Mouse (Mus musculus): ENCODE measurements at regions not wholly inside any gene's neighbourhood (a gene's known extent, or its start where the extent isn't known, plus 50 kb on each side); places are given as distances from the start of the nearest gene placed in this dataset.

DNA sequence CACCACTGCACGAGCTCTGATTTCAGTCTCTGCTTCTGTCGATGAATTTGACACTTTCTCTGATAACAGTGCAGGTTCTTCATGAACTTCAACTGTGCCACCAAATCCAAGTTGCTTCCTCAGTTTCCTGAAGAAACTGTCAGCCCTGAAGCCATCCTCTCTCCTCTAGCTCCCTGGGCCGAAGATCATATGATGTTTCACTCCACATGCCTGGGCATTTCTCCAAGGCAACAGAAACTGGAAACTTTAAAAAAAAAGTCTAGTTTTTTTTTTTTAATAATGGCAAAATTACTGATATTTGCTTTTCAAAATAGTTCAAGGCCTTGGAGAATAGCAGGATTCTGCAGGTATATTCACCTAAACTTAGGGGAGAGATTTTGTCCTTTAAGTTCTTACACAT is 564.8 kb downstream of the Ttll7 start:
- no peaks in the 10 kb centered on the region for H3K4me1 ChIP-seq (replicated peaks; ENCODE audit: low read depth, low read length)
- TF ChIP-seq POU5F1 (IDR thresholded peaks at IDR 0.05; ENCODE audit: borderline replicate concordance, low read length), result no peak
- no peak for TF ChIP-seq NANOG (IDR thresholded peaks at IDR 0.05; ENCODE audit: borderline replicate concordance, low read length)
- TF ChIP-seq CTCF (conservative IDR thresholded peaks at IDR 0.05; ENCODE audit: low read length), result no peak
- no peak overlapping the region for H3K4me3 ChIP-seq (replicated peaks; ENCODE audit: low read length)
- H3K27me3 ChIP-seq (ENCODE audit: insufficient read depth, low read length), result no peaks in the 10 kb centered on the region
- H3K9me3 ChIP-seq (ENCODE audit: low read length), result no peaks in the 10 kb centered on the region
- H3K36me3 ChIP-seq (ENCODE audit: insufficient read depth, low read length), result no peaks in the 10 kb centered on the region

GRCm38 (mm10) chr3:147419129-147419528 is 567.0 kb downstream of the Ttll7 start:
- Histone ChIP-seq H3K4me3 (replicated peaks; ENCODE audit: low read length) (no peak overlapping the region), H3K4me1 (replicated peaks; ENCODE audit: low read depth, low read length) (no peaks in the 10 kb centered on the region), H3K27me3 (ENCODE audit: insufficient read depth, low read length) (no peaks in the 10 kb centered on the region), H3K9me3 (ENCODE audit: low read length) (no peaks in the 10 kb centered on the region), H3K36me3 (ENCODE audit: insufficient read depth, low read length) (no peaks in the 10 kb centered on the region)
- no peak for TF ChIP-seq POU5F1 (IDR thresholded peaks at IDR 0.05; ENCODE audit: borderline replicate concordance, low read length)
- no peak for TF ChIP-seq CTCF (conservative IDR thresholded peaks at IDR 0.05; ENCODE audit: low read length)
- no peak for TF ChIP-seq NANOG (IDR thresholded peaks at IDR 0.05; ENCODE audit: borderline replicate concordance, low read length)

DNA sequence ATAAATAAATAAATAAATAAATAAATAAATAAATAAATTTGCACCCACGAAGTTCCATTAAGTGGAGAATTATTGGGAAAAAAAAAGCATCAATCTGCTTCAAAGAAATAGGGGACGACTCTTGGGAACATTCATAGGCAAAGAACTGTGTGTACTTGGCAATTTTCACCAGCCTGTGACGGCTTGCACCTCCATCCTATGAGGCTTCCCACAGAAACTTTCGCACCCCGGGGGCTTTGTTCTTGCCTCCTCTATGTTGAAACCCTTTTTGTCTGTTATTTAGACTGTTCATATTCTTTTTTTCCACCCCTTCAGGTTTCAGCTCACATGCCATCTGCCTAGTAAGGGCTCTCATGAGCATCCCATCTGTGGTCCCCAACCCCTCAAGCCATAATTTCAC is 570.0 kb downstream of the Ttll7 start:
- no peak overlapping the region for H3K4me3 ChIP-seq (replicated peaks; ENCODE audit: low read length)
- H3K27me3 ChIP-seq (ENCODE audit: insufficient read depth, low read length), result no peaks in the 10 kb centered on the region
- H3K9me3 ChIP-seq (ENCODE audit: low read length), result no peaks in the 10 kb centered on the region
- H3K36me3 ChIP-seq (ENCODE audit: insufficient read depth, low read length), result no peaks in the 10 kb centered on the region
- H3K4me1 ChIP-seq (replicated peaks; ENCODE audit: low read depth, low read length), result no peaks in the 10 kb centered on the region
- no peak for TF ChIP-seq NANOG (IDR thresholded peaks at IDR 0.05; ENCODE audit: borderline replicate concordance, low read length)
- TF ChIP-seq POU5F1 (IDR thresholded peaks at IDR 0.05; ENCODE audit: borderline replicate concordance, low read length), result no peak
- TF ChIP-seq CTCF (conservative IDR thresholded peaks at IDR 0.05; ENCODE audit: low read length), result no peak

DNA sequence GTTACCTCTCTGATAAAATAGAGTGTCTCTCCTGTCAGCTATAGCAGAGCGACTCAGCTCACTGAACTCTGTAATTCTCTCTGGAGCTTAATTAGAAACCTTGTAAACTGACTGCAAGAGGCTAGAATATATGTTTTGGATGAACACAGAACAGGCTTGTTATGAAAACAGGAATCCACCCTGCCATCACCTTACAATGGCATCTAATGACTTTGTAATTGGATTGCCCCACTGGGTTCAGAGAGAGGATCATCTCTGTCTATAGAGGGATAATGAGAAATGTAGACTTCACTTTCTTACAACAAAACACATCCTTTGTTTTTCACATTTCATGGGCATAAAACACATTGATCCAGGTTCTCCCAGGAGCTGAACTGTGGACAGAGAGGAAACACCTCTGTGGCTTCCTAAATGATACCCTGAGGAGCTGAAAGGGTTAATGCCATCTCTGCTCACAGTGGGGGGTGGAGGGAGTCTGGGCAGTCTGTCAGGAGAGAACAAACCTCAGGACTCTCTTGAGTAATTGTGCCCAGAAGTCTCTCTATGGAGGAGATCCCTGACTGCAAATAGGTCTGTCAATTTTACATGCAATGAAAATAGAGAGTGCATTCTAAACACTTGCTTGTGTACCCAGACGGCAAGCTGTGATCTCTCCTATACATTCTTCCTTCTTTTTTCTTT is 571.9 kb downstream of the Ttll7 start:
- H3K4me1 ChIP-seq (replicated peaks; ENCODE audit: low read depth, low read length), result no peaks in the 10 kb centered on the region
- H3K36me3 ChIP-seq (ENCODE audit: insufficient read depth, low read length), result no peaks in the 10 kb centered on the region
- TF ChIP-seq CTCF (conservative IDR thresholded peaks at IDR 0.05; ENCODE audit: low read length), result no peak
- TF ChIP-seq POU5F1 (IDR thresholded peaks at IDR 0.05; ENCODE audit: borderline replicate concordance, low read length), result no peak
- no peak for TF ChIP-seq NANOG (IDR thresholded peaks at IDR 0.05; ENCODE audit: borderline replicate concordance, low read length)
- no peak overlapping the region for H3K4me3 ChIP-seq (replicated peaks; ENCODE audit: low read length)
- H3K9me3 ChIP-seq (ENCODE audit: low read length), result no peaks in the 10 kb centered on the region
- no peaks in the 10 kb centered on the region for H3K27me3 ChIP-seq (ENCODE audit: insufficient read depth, low read length)

- H3K36me3 ChIP-seq (ENCODE audit: insufficient read depth, low read length), result no peaks in the 10 kb centered on the region
- H3K9me3 ChIP-seq (ENCODE audit: low read length), result no peaks in the 10 kb centered on the region
- no peak overlapping the region for H3K4me3 ChIP-seq (replicated peaks; ENCODE audit: low read length)
- H3K27me3 ChIP-seq (ENCODE audit: insufficient read depth, low read length), result no peaks in the 10 kb centered on the region
- no peaks in the 10 kb centered on the region for H3K4me1 ChIP-seq (replicated peaks; ENCODE audit: low read depth, low read length)
- TF ChIP-seq CTCF (conservative IDR thresholded peaks at IDR 0.05; ENCODE audit: low read length) (no peak), POU5F1 (IDR thresholded peaks at IDR 0.05; ENCODE audit: borderline replicate concordance, low read length) (no peak), NANOG (IDR thresholded peaks at IDR 0.05; ENCODE audit: borderline replicate concordance, low read length) (no peak)
Observed at GRCm38 (mm10) chr3:147428837-147429236, 576.7 kb downstream of the Ttll7 start.

GRCm38 (mm10) chr3:147442925-147443690 is 590.9 kb downstream of the Ttll7 start:
- TF ChIP-seq NANOG (IDR thresholded peaks at IDR 0.05; ENCODE audit: borderline replicate concordance, low read length) (no peak), POU5F1 (IDR thresholded peaks at IDR 0.05; ENCODE audit: borderline replicate concordance, low read length) (no peak), CTCF (conservative IDR thresholded peaks at IDR 0.05; ENCODE audit: low read length) (no peak)
- no peaks in the 10 kb centered on the region for H3K36me3 ChIP-seq (ENCODE audit: insufficient read depth, low read length)
- no peak overlapping the region for H3K4me3 ChIP-seq (replicated peaks; ENCODE audit: low read length)
- H3K27me3 ChIP-seq (ENCODE audit: insufficient read depth, low read length), result no peaks in the 10 kb centered on the region
- H3K4me1 ChIP-seq (replicated peaks; ENCODE audit: low read depth, low read length), result no peaks in the 10 kb centered on the region
- no peaks in the 10 kb centered on the region for H3K9me3 ChIP-seq (ENCODE audit: low read length)

GRCm38 (mm10) chr3:147443691-147443960 is 591.5 kb downstream of the Ttll7 start:
- no peak overlapping the region for H3K4me3 ChIP-seq (replicated peaks; ENCODE audit: low read length)
- no peak for TF ChIP-seq NANOG (IDR thresholded peaks at IDR 0.05; ENCODE audit: borderline replicate concordance, low read length)
- TF ChIP-seq POU5F1 (IDR thresholded peaks at IDR 0.05; ENCODE audit: borderline replicate concordance, low read length), result no peak
- no peak for TF ChIP-seq CTCF (conservative IDR thresholded peaks at IDR 0.05; ENCODE audit: low read length)
- H3K4me1 ChIP-seq (replicated peaks; ENCODE audit: low read depth, low read length), result no peaks in the 10 kb centered on the region
- no peaks in the 10 kb centered on the region for H3K27me3 ChIP-seq (ENCODE audit: insufficient read depth, low read length)
- no peaks in the 10 kb centered on the region for H3K9me3 ChIP-seq (ENCODE audit: low read length)
- H3K36me3 ChIP-seq (ENCODE audit: insufficient read depth, low read length), result no peaks in the 10 kb centered on the region

DNA sequence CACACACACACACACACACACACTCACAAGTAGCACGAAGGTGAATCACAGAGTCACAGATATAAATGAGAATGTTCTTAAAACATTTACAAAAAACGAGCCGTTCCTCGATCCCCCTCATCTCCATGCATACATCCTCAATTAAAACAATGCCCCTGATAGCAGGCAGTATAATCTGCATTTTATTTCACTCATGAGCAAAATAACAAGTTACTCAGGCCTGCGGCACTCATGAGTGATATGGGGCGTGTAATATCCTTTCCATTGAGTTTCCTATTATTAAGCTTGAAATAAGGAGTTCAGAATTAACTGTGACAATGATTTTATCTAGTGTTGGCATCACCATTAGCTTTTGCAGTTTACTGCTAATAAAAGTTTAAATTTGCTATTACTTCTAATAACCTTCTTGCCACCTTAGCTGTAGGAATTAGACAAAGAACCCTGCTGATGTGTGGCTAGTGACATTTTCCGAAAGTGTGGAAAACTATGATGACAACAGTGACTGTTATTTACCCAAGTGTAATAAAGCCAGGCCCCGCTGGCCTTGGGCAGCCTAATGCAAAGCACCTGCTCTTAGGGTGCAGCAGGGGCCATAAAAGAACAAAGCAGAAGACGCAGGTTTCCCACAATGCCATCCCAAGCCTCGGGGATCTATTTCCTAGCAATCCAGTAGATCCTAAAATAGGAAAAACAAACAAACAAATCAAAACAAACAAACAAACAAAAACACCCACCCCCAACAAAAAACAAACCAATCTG is 592.0 kb downstream of the Ttll7 start:
- no peaks in the 10 kb centered on the region for H3K4me1 ChIP-seq (replicated peaks; ENCODE audit: low read depth, low read length)
- no peak overlapping the region for H3K4me3 ChIP-seq (replicated peaks; ENCODE audit: low read length)
- TF ChIP-seq CTCF (conservative IDR thresholded peaks at IDR 0.05; ENCODE audit: low read length) (no peak), POU5F1 (IDR thresholded peaks at IDR 0.05; ENCODE audit: borderline replicate concordance, low read length) (no peak), NANOG (IDR thresholded peaks at IDR 0.05; ENCODE audit: borderline replicate concordance, low read length) (no peak)
- H3K36me3 ChIP-seq (ENCODE audit: insufficient read depth, low read length), result no peaks in the 10 kb centered on the region
- no peaks in the 10 kb centered on the region for H3K27me3 ChIP-seq (ENCODE audit: insufficient read depth, low read length)
- H3K9me3 ChIP-seq (ENCODE audit: low read length), result no peaks in the 10 kb centered on the region
